Mouse (Mus musculus) forebrain, postnatal 0 days (tissue): ENCODE data around the gene Crocc2. TPM values are rescaled to one million over a fixed set of nuclear protein-coding genes. Genes with fewer than 3 reads are reported as not detected.

ENCODE experiments used
- ATAC-seq: fragments of 200-750 bp; cut with Nextera tagmentation; 2 replicates; pipeline ENCODE4 v1.8.0; 2017; ENCODE audit warnings: mild to moderate bottlenecking, moderate library complexity
- DNase-seq: peaks from one replicate; pipeline ENCODE4 v3.0.0-alpha.2; 2015
- H3K27ac ChIP-seq: fragments of 300-500 bp; sonication (generic); 2 replicates; pipeline ENCODE4 v1.5.1; 2014; ENCODE audit warnings: low read depth, mild to moderate bottlenecking, antibody characterized with exemption, low read length, moderate library complexity, mixed read lengths
- H3K27me3 ChIP-seq: fragments of 300-500 bp; sonication (generic); 2 replicates; pipeline ENCODE4 v1.6.1; 2014; ENCODE audit warnings: mild to moderate bottlenecking, low read length, mixed read lengths; ENCODE audit not compliant: insufficient read depth
- H3K36me3 ChIP-seq: fragments of 300-500 bp; sonication (generic); 2 replicates; pipeline ENCODE4 v1.6.1; 2014; ENCODE audit warnings: mild to moderate bottlenecking, moderate library complexity; ENCODE audit not compliant: insufficient read depth
- H3K4me1 ChIP-seq: fragments of 300-500 bp; sonication (generic); 2 replicates; pipeline ENCODE4 v1.6.1; 2014; ENCODE audit warnings: antibody characterized with exemption; ENCODE audit not compliant: insufficient read depth
- H3K4me2 ChIP-seq: fragments of 300-500 bp; sonication (generic); 2 replicates; pipeline ENCODE4 v1.6.1; 2014; ENCODE audit warnings: low read depth, mild to moderate bottlenecking, moderate library complexity
- H3K4me3 ChIP-seq: fragments of 300-500 bp; sonication (generic); 2 replicates; pipeline ENCODE4 v1.5.1; 2014; ENCODE audit warnings: low read depth, low read length, mixed read lengths
- H3K9ac ChIP-seq: fragments of 300-500 bp; sonication (generic); 2 replicates; pipeline ENCODE4 v1.6.1; 2014; ENCODE audit warnings: mild to moderate bottlenecking
- H3K9me3 ChIP-seq: fragments of 300-500 bp; sonication (generic); 2 replicates; pipeline ENCODE4 v1.6.1; 2016; ENCODE audit warnings: low read length
- CTCF ChIP-seq: sonication (generic); IDR thresholded peaks from 2 replicates; pipeline ENCODE4 v1.5.1; 2016; ENCODE audit warnings: antibody characterized with exemption, control low read depth, low read depth
- WGBS: fragments of 180-500 bp; shearing (Covaris S2); extraction: QIAGEN DNeasy Blood & Tissue Kit; methylation state at CpG from one replicate; pipeline ENCODE4 v1.1.7; 2014; 5-methylcytosine and 5-hydroxymethylcytosine counted together
- polyA plus RNA-seq: library from polyadenylated mRNA; unstranded; fragments of >200 nt; fragmentation: Nextera tagmentation; extraction: Ambion mirVana; gene quantifications from 2 replicates; pipeline ENCODE4 v1.2.1, GENCODE M21; 2015
- total RNA-seq: library from RNA; depleted of rRNA; stranded (reverse); fragments of >200 nt; gene quantifications from 2 replicates; pipeline ENCODE4 v1.2.3, GENCODE M21; 2014

The Crocc2 gene
- total and polyA plus RNA-seq, 2 experiments from 2014 or later = 0.92 to 2.7 TPM

DNA sequence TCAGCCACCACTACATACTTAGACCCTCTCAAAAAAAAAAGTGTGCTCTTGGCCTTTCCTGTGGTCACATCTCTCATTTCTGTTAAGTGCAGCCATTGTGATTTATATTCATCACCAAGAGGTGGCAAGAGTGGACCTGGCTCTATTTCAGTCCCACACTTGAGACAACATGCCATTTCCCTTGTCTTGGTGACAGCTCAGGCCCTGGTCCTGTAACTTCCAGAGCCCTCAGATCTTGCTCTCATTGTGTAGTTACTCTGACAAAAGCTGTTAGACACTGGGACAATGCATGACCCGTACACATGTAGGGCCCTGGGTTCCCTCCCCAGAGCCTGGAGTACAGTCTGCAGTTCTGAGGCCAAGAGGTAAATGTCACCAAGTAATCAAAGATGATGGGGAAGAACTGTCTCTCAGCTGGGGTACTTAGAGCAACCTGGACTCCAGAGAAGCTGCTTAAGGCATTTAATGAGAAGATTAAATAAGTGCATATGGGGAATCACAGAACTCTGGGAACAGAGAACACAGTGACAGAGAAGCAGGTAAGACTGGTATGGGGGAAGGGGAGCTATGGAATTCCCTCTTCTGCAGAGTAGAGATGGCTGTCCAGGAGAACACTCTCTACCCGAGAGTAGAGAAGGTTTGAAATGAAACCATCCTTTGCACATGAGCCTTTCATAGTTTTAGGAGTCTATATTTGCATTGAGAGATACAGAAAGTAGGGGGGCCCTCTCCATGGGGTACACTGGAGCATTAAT lies 17.4 kb upstream of the Crocc2 start:
- ATAC-seq = no peak
- Histone ChIP-seq H3K4me3 (no peak overlapping the region), H3K27ac (no peak overlapping the region), H3K9ac (no peak overlapping the region), H3K27me3 (no peaks in the 10 kb centered on the region; the same call in 1 of the 2 replicates), H3K9me3 (no peaks in the 10 kb centered on the region), H3K4me1 (no peaks in the 10 kb centered on the region), H3K36me3 (no peaks in the 10 kb centered on the region), H3K4me2 (no peak overlapping the region)
- no peak for TF ChIP-seq CTCF
- DNase-seq = no peak
- WGBS = 74% methylated on average over 2 of the region's 2 CpGs

DNA sequence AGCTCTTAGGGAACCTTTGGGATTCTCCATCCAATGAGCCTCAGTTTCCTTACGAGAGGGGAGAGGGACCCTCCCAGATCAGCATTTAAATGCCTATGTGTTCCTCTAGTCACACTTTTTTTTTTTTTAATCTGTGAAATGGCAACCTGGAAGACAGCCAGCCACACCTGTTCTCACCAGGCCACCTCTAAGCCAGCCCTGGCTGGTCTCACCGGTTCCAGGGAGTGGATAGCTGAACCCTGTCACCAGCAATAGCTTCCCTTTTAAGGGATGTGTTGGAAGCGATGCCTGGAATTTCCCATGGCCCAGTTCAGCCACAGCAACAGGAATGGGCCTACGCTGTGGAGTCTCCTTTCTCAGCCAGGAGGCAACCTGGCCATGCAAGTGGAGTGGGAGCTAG lies 11.0 kb upstream of the Crocc2 start:
- H3K9me3 ChIP-seq = no peaks in the 10 kb centered on the region
- no peak overlapping the region for H3K9ac ChIP-seq
- DNase-seq (no peak), ATAC-seq (no peak)
- TF ChIP-seq CTCF = no peak
- no peaks in the 10 kb centered on the region for H3K36me3 ChIP-seq
- no peak overlapping the region for H3K4me2 ChIP-seq
- no peak overlapping the region for H3K4me3 ChIP-seq
- 75% methylated on average over 4 of the region's 4 CpGs for WGBS
- no peak overlapping the region for H3K27ac ChIP-seq
- no peaks in the 10 kb centered on the region for H3K27me3 ChIP-seq
- no peaks in the 10 kb centered on the region for H3K4me1 ChIP-seq

DNA sequence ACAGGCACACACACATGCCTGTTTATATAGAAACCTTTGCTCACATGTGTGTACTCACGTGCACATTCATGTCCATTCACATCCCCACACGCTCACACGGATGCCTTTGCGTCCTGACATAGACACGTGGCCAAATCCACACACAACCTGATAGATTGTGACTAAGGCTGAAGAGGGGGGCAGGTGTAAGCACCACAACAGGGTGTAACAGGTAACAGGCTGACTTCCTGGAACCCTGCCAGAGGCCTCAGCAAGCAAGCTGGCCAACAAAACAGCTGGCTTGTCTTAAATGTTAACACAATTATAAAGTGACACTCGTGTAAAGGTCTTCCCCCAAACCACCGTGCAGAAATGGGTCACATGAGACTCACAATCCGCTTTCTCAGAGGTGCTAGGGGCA lies 9.6 kb upstream of the Crocc2 start:
- ATAC-seq (no peak), DNase-seq (no peak)
- Histone ChIP-seq H3K36me3 (no peaks in the 10 kb centered on the region), H3K9ac (no peak overlapping the region), H3K27me3 (no peaks in the 10 kb centered on the region), H3K27ac (no peak overlapping the region), H3K9me3 (no peaks in the 10 kb centered on the region), H3K4me2 (no peak overlapping the region), H3K4me3 (no peak overlapping the region), H3K4me1 (no peaks in the 10 kb centered on the region)
- 83% methylated on average over 8 of the region's 8 CpGs for WGBS
- TF ChIP-seq CTCF = no peak

DNA sequence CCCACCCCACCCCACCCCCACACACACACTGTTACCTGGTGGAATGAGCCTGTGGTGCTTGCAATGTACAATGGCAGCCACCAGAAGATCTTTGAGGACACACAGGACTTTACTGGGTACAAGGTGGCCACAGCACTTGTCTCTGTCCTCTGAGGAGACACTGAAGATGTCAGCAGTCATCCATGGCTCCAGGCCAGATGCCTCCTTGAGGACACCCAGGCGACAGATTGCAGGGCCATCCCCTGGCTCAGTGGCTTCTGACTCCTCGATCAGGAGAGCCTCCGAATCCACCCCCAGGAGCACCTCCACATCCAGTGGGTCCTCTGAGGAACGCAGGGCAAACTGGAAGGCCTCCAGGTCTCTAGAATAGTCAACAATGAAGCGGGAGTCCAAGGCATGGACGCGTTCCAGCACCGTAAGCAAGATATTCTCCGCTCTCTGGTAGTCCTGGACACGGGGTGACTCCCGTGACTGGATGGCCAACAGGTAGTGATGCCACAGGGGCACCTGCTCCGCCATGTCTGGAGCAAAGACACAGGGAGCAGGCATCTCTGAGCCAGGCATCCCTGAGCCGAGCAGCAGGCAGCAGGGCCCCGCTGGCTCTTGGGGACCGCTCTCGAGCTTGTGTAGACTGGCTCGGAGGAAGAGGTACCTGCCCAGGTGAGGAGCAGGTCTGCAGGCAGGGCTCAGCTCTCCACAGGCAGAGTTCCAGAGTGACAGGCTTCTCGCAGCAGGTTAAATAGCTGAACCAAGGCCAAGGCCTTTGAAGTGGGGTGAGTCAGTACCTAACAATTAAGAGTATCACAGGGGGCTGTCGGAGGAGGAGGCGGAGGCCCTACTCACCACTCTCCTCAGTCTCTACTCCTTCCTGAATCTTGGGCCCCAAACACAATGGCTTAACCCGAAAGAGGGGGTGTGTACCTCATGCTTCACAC lies 8.7 kb upstream of the Crocc2 start:
- no peak overlapping the region for H3K4me2 ChIP-seq
- H3K9ac ChIP-seq = no peak overlapping the region
- TF ChIP-seq CTCF = no peak
- ATAC-seq (no peak), DNase-seq (no peak)
- H3K9me3 ChIP-seq = no peaks in the 10 kb centered on the region
- H3K4me1 ChIP-seq = no peaks in the 10 kb centered on the region
- H3K36me3 ChIP-seq = no peaks in the 10 kb centered on the region
- H3K27ac ChIP-seq = no peak overlapping the region
- H3K4me3 ChIP-seq = no peak overlapping the region
- no peaks in the 10 kb centered on the region for H3K27me3 ChIP-seq
- 72% methylated on average over 21 of the region's 21 CpGs for WGBS

DNA sequence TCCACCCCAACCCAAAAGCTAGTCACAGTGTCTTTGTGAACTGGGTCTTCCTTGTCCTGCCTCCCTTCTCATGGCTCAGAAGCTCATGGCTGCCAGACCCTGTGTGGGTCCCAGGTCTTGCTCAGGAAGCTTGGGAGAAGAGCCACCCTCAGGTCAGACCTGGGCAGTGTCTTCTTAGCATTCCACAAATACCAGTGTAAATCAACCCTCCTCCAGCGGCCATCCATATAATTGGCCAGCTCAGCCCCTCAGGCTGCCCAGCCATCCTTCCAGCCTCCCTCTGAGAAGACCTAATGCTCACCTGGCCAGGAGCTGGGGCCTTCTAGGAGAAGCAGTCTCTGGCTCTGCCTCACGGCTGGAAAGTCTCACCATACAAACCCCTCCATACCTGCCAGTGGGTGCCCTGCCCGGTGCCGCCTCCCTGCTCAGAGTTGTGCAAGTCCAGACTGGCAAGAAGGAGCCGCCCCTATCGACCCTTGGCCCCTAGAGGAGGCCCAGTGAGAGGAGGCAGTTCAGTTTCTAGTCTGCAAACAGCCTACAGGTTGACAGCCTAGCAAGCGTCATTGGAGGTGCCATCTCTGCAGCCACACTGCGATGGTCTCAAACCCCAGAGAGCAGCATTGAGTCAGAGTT lies 7.9 kb upstream of the Crocc2 start, which contains the start of gene 2310007B03Rik:
Gene 2310007B03Rik (minus strand): TSS at position 448 of the 633 bp plus-strand sequence.
- Histone ChIP-seq H3K27ac (no peak within 1 kb of the TSS), H3K4me1 (no peaks in the 10 kb centered on the region), H3K4me2 (no peak within 1 kb of the TSS), H3K9ac (no peak within 1 kb of the TSS), H3K4me3 (no peak within 1 kb of the TSS), H3K27me3 (no peaks in the 10 kb centered on the region), H3K36me3 (no peaks in the 10 kb centered on the region), H3K9me3 (no peaks in the 10 kb centered on the region)
- TF ChIP-seq CTCF = no peak
- 80% methylated on average over 8 of the region's 8 CpGs for WGBS
- ATAC-seq (no peak), DNase-seq (no peak)

DNA sequence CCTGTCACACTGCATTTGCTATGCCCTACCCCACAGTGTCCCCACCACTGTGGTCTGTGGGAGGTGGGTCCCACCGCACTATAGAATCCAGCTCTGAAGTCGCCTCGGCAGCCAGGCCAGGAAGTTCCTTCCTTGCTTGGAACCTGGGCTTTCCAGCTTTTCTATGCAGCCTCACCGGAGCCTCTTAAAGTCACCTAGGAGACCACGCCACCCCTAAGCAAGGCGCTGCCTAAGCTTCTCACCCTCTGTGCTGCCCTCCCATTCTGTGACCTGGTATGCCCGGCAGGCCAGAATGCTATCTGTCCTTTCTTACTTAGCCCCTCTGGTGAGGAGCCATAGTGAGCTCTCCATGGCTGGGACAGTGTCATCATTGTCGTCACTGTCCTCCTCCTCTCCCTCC lies 7.2 kb upstream of the Crocc2 start:
- Histone ChIP-seq H3K9ac (no peak overlapping the region), H3K4me1 (no peaks in the 10 kb centered on the region), H3K27ac (no peak overlapping the region), H3K36me3 (no peaks in the 10 kb centered on the region), H3K9me3 (no peaks in the 10 kb centered on the region), H3K27me3 (no peaks in the 10 kb centered on the region), H3K4me2 (no peak overlapping the region), H3K4me3 (no peak overlapping the region)
- ATAC-seq = no peak
- no peak for TF ChIP-seq CTCF
- 71% methylated on average over 8 of the region's 8 CpGs for WGBS
- no peak for DNase-seq
